Mouse (Mus musculus) bone marrow macrophage, adult 2 months (primary cell): Measurements from ENCODE around the gene Wdfy3.

Source experiments
- CTCF ChIP-seq: IDR thresholded peaks from 2 replicates; pipeline ENCODE4 v1.5.1; 2012; ENCODE audit warnings: low read depth, mild to moderate bottlenecking, low read length, moderate library complexity
- POLR2A ChIP-seq: IDR thresholded peaks from 2 replicates; pipeline ENCODE4 v1.6.1; 2012; ENCODE audit warnings: mild to moderate bottlenecking, low read depth, low read length, borderline replicate concordance

GRCm38 (mm10) chr5:101801891-101802290, 267.8 kb downstream of the Wdfy3 start:
- TF ChIP-seq CTCF (no peak), POLR2A (no peak)
